Mouse (Mus musculus): ENCODE measurements at regions not wholly inside any gene's neighbourhood (a gene's known extent, or its start where the extent isn't known, plus 50 kb on each side); places are given as distances from the start of the nearest gene placed in this dataset.

DNA sequence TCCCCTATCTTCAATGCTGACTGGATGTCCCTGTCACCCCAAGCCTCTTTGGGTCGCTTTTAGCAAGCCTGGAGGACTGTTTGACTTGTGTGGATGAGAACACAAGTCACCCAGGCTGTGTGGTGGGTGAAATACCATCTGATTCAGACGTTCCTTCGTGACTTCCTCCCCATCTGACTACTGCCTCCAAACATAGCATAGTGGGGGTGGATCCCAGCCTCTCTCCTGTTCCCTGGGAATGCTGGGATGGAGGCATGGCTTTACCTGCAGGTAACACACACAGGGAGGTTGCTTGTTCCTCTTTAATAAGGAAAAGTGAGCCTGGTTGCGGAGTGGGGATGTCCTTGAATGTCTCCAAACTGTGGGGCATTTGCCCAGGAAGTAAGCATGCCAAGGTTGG is 369.0 kb upstream of the Gm10131 start:
- TF ChIP-seq CTCF (IDR thresholded peaks at IDR 0.05; ENCODE audit: low read depth, low read length) (no peak), POLR2A (IDR thresholded peaks at IDR 0.05; ENCODE audit: extremely low read depth, insufficient read depth, low read length) (no peak)
